Mouse (Mus musculus) thymus, adult 2 months (tissue): ENCODE results near the gene Gm47283.
"Not testable (repeated sequence)": the region's sequence is repeated elsewhere in the genome, so short reads cannot be mapped to it uniquely, and the experiment has no call there.

Source experiments
- CTCF ChIP-seq: fragments of 200-500 bp; IDR thresholded peaks from 2 replicates; pipeline ENCODE4 v1.5.1; 2012; ENCODE audit warnings: mild to moderate bottlenecking, control low read depth, low read length, moderate library complexity, borderline replicate concordance; ENCODE audit not compliant: control insufficient read depth, poor library complexity, insufficient read depth; ENCODE audit errors: extremely low read depth
- POLR2A ChIP-seq: fragments of 200-500 bp; IDR thresholded peaks from 2 replicates; pipeline ENCODE4 v1.6.1; 2012; ENCODE audit warnings: mild to moderate bottlenecking, low read length, control low read depth, moderate library complexity; ENCODE audit not compliant: control insufficient read depth, poor library complexity, insufficient read depth; ENCODE audit errors: extremely low read depth

- not testable (repeated sequence) for TF ChIP-seq CTCF, POLR2A
These were observed 39.3 kb upstream of the Gm47283 start for GRCm38 (mm10) chrY:90745256-90745655.
